29 mouse cellular contexts compared by ENCODE assay signal in genomic region chr11:69589207-69589834, GRCm38 (mm10). TPM values are rescaled to one million over a fixed set of nuclear protein-coding genes. Genes with fewer than 3 reads are reported as not detected.
DNase-seq lines count a peak whose midpoint lies in the region; ATAC-seq and TF ChIP-seq lines count a peak whose summit lies in the region.
"Had no signal": no experiment of that assay in that cellular context is flagged by ENCODE, and none has a peak within 500 bp of the region (broad histone marks: within the 10 kb centered on the region; RNA-seq: fewer than 3 reads in every experiment).

No protein-coding gene starts in this region.

- peaks cover 67% of the 10 kb centered on the region for H3K36me3 ChIP-seq in heart, embryonic 12.5 days
- peaks cover 53% of the 10 kb centered on the region for H3K36me3 ChIP-seq in liver, postnatal 0 days (replicated peaks; ENCODE audit: insufficient read depth, low read length)

- H3K4me3 ChIP-seq in heart, embryonic 12.5 days = no peak overlapping the region
- H3K4me3 ChIP-seq in bone marrow, adult 2 months (replicated peaks; ENCODE audit: control insufficient read depth, low read depth, low read length) = no peak overlapping the region
- no peak overlapping the region for H3K4me3 ChIP-seq in liver, postnatal 0 days (ENCODE audit: low read depth, low read length)
- H3K4me3 ChIP-seq: embryonic facial prominence, embryonic 13.5 days; forebrain, embryonic 10.5 days; kidney, embryonic 15.5 days; midbrain, embryonic 10.5 days had no signal

- H3K27ac ChIP-seq in heart, embryonic 12.5 days (ENCODE audit: poor library complexity, severe bottlenecking) = no peak overlapping the region
- H3K27ac ChIP-seq in bone marrow, adult 2 months (ENCODE audit: control insufficient read depth, insufficient read depth, low read depth, low read length, poor library complexity) = peak overlapping the region; percentile 68
- peak overlapping the region; percentile 51 for H3K27ac ChIP-seq in liver, postnatal 0 days (ENCODE audit: low read depth)
- H3K27ac ChIP-seq: embryonic facial prominence, embryonic 13.5 days; forebrain, embryonic 10.5 days; kidney, embryonic 15.5 days; midbrain, embryonic 10.5 days had no signal

- 83% methylated on average over 22 of the region's 22 CpGs for WGBS in heart, embryonic 12.5 days
- 70% methylated on average over 22 of the region's 22 CpGs for WGBS in bone marrow, adult 2 months
- 67% methylated on average over 22 of the region's 22 CpGs for WGBS in liver, postnatal 0 days (ENCODE audit: insufficient replicate concordance)

- TF ChIP-seq EP300 in liver, postnatal 0 days (IDR thresholded peaks at IDR 0.05; ENCODE audit: low read depth) = peak; percentile 78; the same call in 1 of the 2 replicates

- DNase-seq in heart, postnatal 14 days = no peak
- DNase-seq in liver = peak; percentile 64
- peak; percentile 16 for DNase-seq in liver, postnatal 0 days
- DNase-seq in kidney, postnatal 14 days = no peak
- DNase-seq: adrenal gland, postnatal 36 days; cerebellum, adult 2 months; forebrain, postnatal 0 days; heart, adult 18-20 months; heart, postnatal 4 days; retina, postnatal 1 day had no signal

- TF ChIP-seq CTCF in bone marrow, adult 2 months (IDR thresholded peaks at IDR 0.05; ENCODE audit: control insufficient read depth, insufficient read depth, low read length) = no peak
- no peak for TF ChIP-seq CTCF in liver, postnatal 0 days (IDR thresholded peaks at IDR 0.05; ENCODE audit: low read depth)

- no peaks in the 10 kb centered on the region for H3K27me3 ChIP-seq in heart, embryonic 12.5 days (replicated peaks)
- H3K27me3 ChIP-seq in liver, postnatal 0 days (ENCODE audit: insufficient read depth, low read length) = no peaks in the 10 kb centered on the region
- H3K27me3 ChIP-seq: embryonic facial prominence, embryonic 13.5 days; kidney, embryonic 15.5 days had no signal

- peak; percentile 21; the same call in 1 of the 2 replicates for ATAC-seq in heart, embryonic 12.5 days (ENCODE audit: insufficient number of reproducible peaks, low FRiP score)
- peak; percentile 20; the same call in 1 of the 2 replicates for ATAC-seq in liver, postnatal 0 days
- no peak for ATAC-seq in granulocyte monocyte progenitor cell, adult 5-6 weeks (replicated peaks; ENCODE audit: poor library complexity, severe bottlenecking)
- no peak for ATAC-seq in activated CD4-positive, CD25-positive, alpha-beta regulatory T cell, adult 4 months
- ATAC-seq: forebrain, postnatal 0 days; hindbrain, embryonic 16.5 days; intestine, embryonic 16.5 days had no signal

- no peak overlapping the region for H3K4me2 ChIP-seq in heart, embryonic 12.5 days
- H3K4me2 ChIP-seq in liver, postnatal 0 days (ENCODE audit: low read depth, low read length) = peak overlapping the region; percentile 44
- H3K4me2 ChIP-seq: embryonic facial prominence, embryonic 13.5 days; kidney, embryonic 15.5 days had no signal

- H3K9me3 ChIP-seq in heart, embryonic 12.5 days (replicated peaks) = no peaks in the 10 kb centered on the region
- no peaks in the 10 kb centered on the region for H3K9me3 ChIP-seq in liver, postnatal 0 days (ENCODE audit: low read length)
- H3K9me3 ChIP-seq: embryonic facial prominence, embryonic 13.5 days; forebrain, embryonic 10.5 days; kidney, embryonic 15.5 days; midbrain, embryonic 10.5 days had no signal

- H3K4me1 ChIP-seq in heart, embryonic 12.5 days (replicated peaks) = peaks cover 17% of the 10 kb centered on the region
- H3K4me1 ChIP-seq in bone marrow, adult 2 months (ENCODE audit: control insufficient read depth, insufficient read depth, low read length) = peaks cover 4% of the 10 kb centered on the region
- H3K4me1 ChIP-seq in liver, postnatal 0 days (ENCODE audit: insufficient read depth) = peaks cover 37% of the 10 kb centered on the region
- H3K4me1 ChIP-seq: embryonic facial prominence, embryonic 13.5 days had no signal

- intact Hi-C loops in heart, postnatal 14 days (cut with DNase I) = no loop called here

- no peak overlapping the region for H3K9ac ChIP-seq in heart, embryonic 12.5 days
- H3K9ac ChIP-seq in liver, postnatal 0 days (replicated peaks) = peak overlapping the region; percentile 38
- H3K9ac ChIP-seq: embryonic facial prominence, embryonic 13.5 days; forebrain, postnatal 0 days; kidney, embryonic 15.5 days had no signal

- TF ChIP-seq POLR2A in bone marrow, adult 2 months (IDR thresholded peaks at IDR 0.05; ENCODE audit: borderline replicate concordance, control insufficient read depth, low read depth, low read length) = no peak

RNA-seq across cellular contexts. Expression of gene Trp53, which starts 9.2 kb away (rescaled TPM):
- polyA plus RNA-seq in heart, embryonic 12.5 days (2016; fragmentation: Nextera tagmentation; extraction: Ambion mirVana) = 76.0 and 79.1 TPM in 2 replicates
- 10 to 100 TPM; 22.1 to 27.3 TPM for total RNA-seq in heart, postnatal 14 days (2021)
- 34.5 and 71.7 TPM in 2 replicates for polyA plus RNA-seq in bone marrow, adult 2 months (2011; ENCODE audit: insufficient read depth, insufficient read length, low replicate concordance, missing spikeins)
- polyA plus RNA-seq in liver, postnatal 0 days (2015; fragmentation: Nextera tagmentation; extraction: Ambion mirVana) = 32.6 and 33.5 TPM in 2 replicates
- 215 and 226 TPM in 2 replicates for total RNA-seq in granulocyte monocyte progenitor cell, adult 5-6 weeks (2014; fragmentation: Nextera tagmentation)
- 56.8 and 58.0 TPM in 2 replicates for total RNA-seq in granulocyte monocyte progenitor cell, adult 5-6 weeks (2017)
- 100 to 1,000 TPM; 231 to 302 TPM for polyA plus RNA-seq in activated CD4-positive, CD25-positive, alpha-beta regulatory T cell, adult 4 months (2017; shearing (Covaris generic))

RNA-seq across cellular contexts. Expression of gene Wrap53, which starts 9.3 kb away (rescaled TPM):
- polyA plus RNA-seq in heart, embryonic 12.5 days (2016; fragmentation: Nextera tagmentation; extraction: Ambion mirVana) = 18.7 and 19.5 TPM in 2 replicates
- total RNA-seq in heart, postnatal 14 days (2021) = 1 to 10 TPM; 4.3 to 6.5 TPM
- 28.1 and 36.2 TPM in 2 replicates for polyA plus RNA-seq in bone marrow, adult 2 months (2011; ENCODE audit: insufficient read depth, insufficient read length, low replicate concordance, missing spikeins)
- 8.1 and 10.0 TPM in 2 replicates for polyA plus RNA-seq in liver, postnatal 0 days (2015; fragmentation: Nextera tagmentation; extraction: Ambion mirVana)
- total RNA-seq in granulocyte monocyte progenitor cell, adult 5-6 weeks (2014; fragmentation: Nextera tagmentation) = 8.0 and 18.8 TPM in 2 replicates
- total RNA-seq in granulocyte monocyte progenitor cell, adult 5-6 weeks (2017) = 6.5 and 11.3 TPM in 2 replicates
- polyA plus RNA-seq in activated CD4-positive, CD25-positive, alpha-beta regulatory T cell, adult 4 months (2017; shearing (Covaris generic)) = 10 to 100 TPM; 25.6 to 27.6 TPM

RNA-seq across cellular contexts. Expression of gene Atp1b2, which starts 16.4 kb away (rescaled TPM):
- polyA plus RNA-seq in heart, embryonic 12.5 days (2016; fragmentation: Nextera tagmentation; extraction: Ambion mirVana) = 30.9 and 31.1 TPM in 2 replicates
- 10 to 100 TPM; 31.8 to 31.9 TPM for total RNA-seq in heart, postnatal 14 days (2021)
- 12.1 and 16.9 TPM in 2 replicates for polyA plus RNA-seq in bone marrow, adult 2 months (2011; ENCODE audit: insufficient read depth, insufficient read length, low replicate concordance, missing spikeins)
- 4.0 and 5.3 TPM in 2 replicates for polyA plus RNA-seq in liver, postnatal 0 days (2015; fragmentation: Nextera tagmentation; extraction: Ambion mirVana)
- 1.7 and 3.0 TPM in 2 replicates for total RNA-seq in granulocyte monocyte progenitor cell, adult 5-6 weeks (2014; fragmentation: Nextera tagmentation)
- 0.10 TPM in 1 of 2 replicates, not detected in the other for total RNA-seq in granulocyte monocyte progenitor cell, adult 5-6 weeks (2017)
- polyA plus RNA-seq in activated CD4-positive, CD25-positive, alpha-beta regulatory T cell, adult 4 months (2017; shearing (Covaris generic)) = under 1 TPM in 1 of 2 experiments, not detected in 1; 0.46 TPM
- total RNA-seq: monocyte, adult 5-6 weeks had no signal

RNA-seq across cellular contexts. Expression of gene Shbg, which starts 28.4 kb away (rescaled TPM):
- polyA plus RNA-seq in heart, embryonic 12.5 days (2016; fragmentation: Nextera tagmentation; extraction: Ambion mirVana) = 0.13 and 0.82 TPM in 2 replicates
- not detected for total RNA-seq in heart, postnatal 14 days (2021)
- polyA plus RNA-seq in bone marrow, adult 2 months (2011; ENCODE audit: insufficient read depth, insufficient read length, low replicate concordance, missing spikeins) = not detected in 2 replicates
- polyA plus RNA-seq in liver, postnatal 0 days (2015; fragmentation: Nextera tagmentation; extraction: Ambion mirVana) = 4.3 and 4.7 TPM in 2 replicates
- total RNA-seq in granulocyte monocyte progenitor cell, adult 5-6 weeks (2014; fragmentation: Nextera tagmentation) = not detected in 2 replicates
- total RNA-seq in granulocyte monocyte progenitor cell, adult 5-6 weeks (2017) = not detected in 2 replicates
- not detected for polyA plus RNA-seq in activated CD4-positive, CD25-positive, alpha-beta regulatory T cell, adult 4 months (2017; shearing (Covaris generic))
- total RNA-seq: adrenal gland, postnatal 36 days; ES-E14; forebrain, postnatal 0 days; gastrocnemius, adult 18-20 months; heart, adult 18-20 months; heart, postnatal 4 days; layer of hippocampus, postnatal 14 days; left cerebral cortex, postnatal 14 days; liver, adult 2 months; monocyte, adult 5-6 weeks had no signal
- polyA plus RNA-seq: embryonic facial prominence, embryonic 13.5 days; forebrain, embryonic 10.5 days; forebrain, postnatal 0 days; hindbrain, embryonic 16.5 days; large intestine, adult 2 months; midbrain, embryonic 10.5 days; neural tube, embryonic 11.5 days; urinary bladder, adult 2 months had no signal

RNA-seq across cellular contexts. Expression of gene Efnb3, which starts 29.3 kb away (rescaled TPM):
- polyA plus RNA-seq in heart, embryonic 12.5 days (2016; fragmentation: Nextera tagmentation; extraction: Ambion mirVana) = 87.4 and 90.0 TPM in 2 replicates
- 10 to 100 TPM; 60.5 to 70.3 TPM for total RNA-seq in heart, postnatal 14 days (2021)
- polyA plus RNA-seq in bone marrow, adult 2 months (2011; ENCODE audit: insufficient read depth, insufficient read length, low replicate concordance, missing spikeins) = 1.9 and 2.2 TPM in 2 replicates
- polyA plus RNA-seq in liver, postnatal 0 days (2015; fragmentation: Nextera tagmentation; extraction: Ambion mirVana) = 0.19 and 0.20 TPM in 2 replicates
- total RNA-seq in granulocyte monocyte progenitor cell, adult 5-6 weeks (2014; fragmentation: Nextera tagmentation) = not detected in 2 replicates
- total RNA-seq in granulocyte monocyte progenitor cell, adult 5-6 weeks (2017) = not detected in 2 replicates
- under 1 TPM in 1 of 2 experiments, not detected in 1; 0.17 TPM for polyA plus RNA-seq in activated CD4-positive, CD25-positive, alpha-beta regulatory T cell, adult 4 months (2017; shearing (Covaris generic))
- total RNA-seq: liver, adult 2 months; monocyte, adult 5-6 weeks had no signal

Comparison
In these comparisons a context has a peak if more than half of its experiments do, and no peak if none do; other contexts are left out.
1. ATAC-seq: peak in heart, embryonic 12.5 days (single experiment) and liver, postnatal 0 days (single experiment); none in granulocyte monocyte progenitor cell, adult 5-6 weeks (single experiment) and activated CD4-positive, CD25-positive, alpha-beta regulatory T cell, adult 4 months (single experiment).
2. DNase-seq: peak in liver (single experiment) and liver, postnatal 0 days (single experiment); none in heart, postnatal 14 days (0 of 2) and kidney, postnatal 14 days (single experiment).